Mouse (Mus musculus): Measurements from ENCODE around the gene Rai1. TPM values are rescaled to one million over a fixed set of nuclear protein-coding genes. Genes with fewer than 3 reads are reported as not detected.

The Rai1 gene
- polyA plus RNA-seq, 1 experiment from 2014 or later = 3.7 TPM

DNA sequence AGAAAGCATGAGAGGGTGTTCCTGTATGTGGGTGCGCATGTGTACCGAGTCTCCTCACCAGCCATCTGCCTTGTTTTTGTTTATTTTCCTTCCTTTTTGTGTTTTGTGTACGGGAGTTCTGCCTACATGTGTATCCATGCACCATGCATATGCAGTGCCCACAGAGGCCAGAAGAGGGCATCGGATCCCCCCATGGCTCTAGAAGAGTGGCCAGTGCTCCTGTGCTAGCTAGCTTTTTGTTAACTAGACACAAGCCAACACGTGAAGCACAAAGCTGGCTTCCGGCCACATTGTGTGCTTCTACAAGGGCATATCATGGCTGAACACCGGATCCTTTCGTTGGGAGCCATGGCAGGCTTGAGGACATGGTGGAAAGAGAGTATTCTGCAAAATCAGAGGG is 34.2 kb upstream of the Rai1 start:
- WGBS (ENCODE audit: insufficient replicate concordance) = 29% methylated on average over 8 of the region's 8 CpGs
- H3K36me3 ChIP-seq (ENCODE audit: control insufficient read depth, insufficient read depth) = no peaks in the 10 kb centered on the region
- H3K4me1 ChIP-seq (ENCODE audit: control insufficient read depth, low read depth, low read length) = no peaks in the 10 kb centered on the region
- no peak overlapping the region for H3K9ac ChIP-seq (ENCODE audit: low read depth, low read length)
- H3K27me3 ChIP-seq (ENCODE audit: control insufficient read depth, insufficient read depth, low read depth, low read length) = no peaks in the 10 kb centered on the region
- no peak overlapping the region for H3K4me2 ChIP-seq (ENCODE audit: low read depth, low read length)
- H3K4me3 ChIP-seq (ENCODE audit: low read depth, low read length) = no peak overlapping the region
- no peak for ATAC-seq (ENCODE audit: low read depth)
- no peaks in the 10 kb centered on the region for H3K9me3 ChIP-seq (replicated peaks; ENCODE audit: control insufficient read depth, low read length)
- H3K27ac ChIP-seq (ENCODE audit: low read length) = no peak overlapping the region

DNA sequence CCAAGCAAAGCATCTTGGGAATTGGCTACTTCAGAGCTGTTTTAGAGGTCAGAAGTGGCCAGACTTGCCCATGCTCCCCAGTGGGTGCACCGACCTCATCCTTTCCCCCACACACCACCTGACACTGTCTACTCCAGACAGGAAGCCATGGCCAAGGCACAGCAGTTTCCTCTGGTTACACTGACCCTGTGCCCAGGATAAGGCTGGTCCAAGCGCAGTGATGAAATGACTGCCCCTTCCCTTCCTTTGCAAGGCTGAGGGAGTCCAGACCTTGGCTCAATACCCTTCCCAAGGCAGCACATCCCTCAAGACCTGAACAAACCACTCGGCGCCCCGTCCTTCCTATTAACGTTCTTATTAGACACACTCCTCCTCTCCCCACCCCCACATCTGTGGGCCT is 33.6 kb upstream of the Rai1 start:
- WGBS (ENCODE audit: insufficient replicate concordance) = 48% methylated on average over 6 of the region's 6 CpGs
- H3K36me3 ChIP-seq (ENCODE audit: control insufficient read depth, insufficient read depth) = no peaks in the 10 kb centered on the region
- ATAC-seq (ENCODE audit: low read depth) = no peak

DNA sequence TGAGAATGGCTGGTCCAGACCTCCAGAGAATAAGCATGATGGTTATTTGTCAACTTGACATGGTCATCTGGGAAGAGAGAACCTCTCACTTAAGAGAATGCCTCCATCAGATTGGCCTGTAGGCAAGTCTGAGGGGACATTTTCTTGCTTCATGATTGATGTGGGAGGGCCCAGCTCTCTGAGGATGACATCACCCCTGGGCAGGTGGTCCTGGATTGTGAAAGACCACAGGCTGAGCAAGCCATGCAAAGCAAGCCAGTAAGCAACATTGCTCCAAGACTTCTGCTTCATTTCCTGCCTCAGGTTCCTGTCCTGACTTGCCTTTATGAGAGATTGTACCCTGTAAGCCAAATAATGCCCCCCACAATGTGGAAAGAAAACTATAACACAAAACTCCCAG is 31.7 kb upstream of the Rai1 start:
- H3K27ac ChIP-seq (ENCODE audit: low read length) = no peak overlapping the region
- no peaks in the 10 kb centered on the region for H3K9me3 ChIP-seq (replicated peaks; ENCODE audit: control insufficient read depth, low read length)
- H3K4me2 ChIP-seq (ENCODE audit: low read depth, low read length) = no peak overlapping the region
- H3K4me1 ChIP-seq (ENCODE audit: control insufficient read depth, low read depth, low read length) = no peaks in the 10 kb centered on the region
- no peaks in the 10 kb centered on the region for H3K36me3 ChIP-seq (ENCODE audit: control insufficient read depth, insufficient read depth)
- ATAC-seq (ENCODE audit: low read depth) = no peak
- no peak overlapping the region for H3K9ac ChIP-seq (ENCODE audit: low read depth, low read length)
- H3K4me3 ChIP-seq (ENCODE audit: low read depth, low read length) = no peak overlapping the region
- H3K27me3 ChIP-seq (ENCODE audit: control insufficient read depth, insufficient read depth, low read depth, low read length) = no peaks in the 10 kb centered on the region

More for the DNA sequence above, 33.6 kb upstream of the Rai1 start:
- Histone ChIP-seq H3K27ac (ENCODE audit: low read length) (no peak overlapping the region), H3K4me2 (ENCODE audit: low read depth, low read length) (no peak overlapping the region), H3K9me3 (replicated peaks; ENCODE audit: control insufficient read depth, low read length) (no peaks in the 10 kb centered on the region), H3K4me3 (ENCODE audit: low read depth, low read length) (no peak overlapping the region), H3K4me1 (ENCODE audit: control insufficient read depth, low read depth, low read length) (no peaks in the 10 kb centered on the region), H3K9ac (ENCODE audit: low read depth, low read length) (no peak overlapping the region), H3K27me3 (ENCODE audit: control insufficient read depth, insufficient read depth, low read depth, low read length) (no peaks in the 10 kb centered on the region)

DNA sequence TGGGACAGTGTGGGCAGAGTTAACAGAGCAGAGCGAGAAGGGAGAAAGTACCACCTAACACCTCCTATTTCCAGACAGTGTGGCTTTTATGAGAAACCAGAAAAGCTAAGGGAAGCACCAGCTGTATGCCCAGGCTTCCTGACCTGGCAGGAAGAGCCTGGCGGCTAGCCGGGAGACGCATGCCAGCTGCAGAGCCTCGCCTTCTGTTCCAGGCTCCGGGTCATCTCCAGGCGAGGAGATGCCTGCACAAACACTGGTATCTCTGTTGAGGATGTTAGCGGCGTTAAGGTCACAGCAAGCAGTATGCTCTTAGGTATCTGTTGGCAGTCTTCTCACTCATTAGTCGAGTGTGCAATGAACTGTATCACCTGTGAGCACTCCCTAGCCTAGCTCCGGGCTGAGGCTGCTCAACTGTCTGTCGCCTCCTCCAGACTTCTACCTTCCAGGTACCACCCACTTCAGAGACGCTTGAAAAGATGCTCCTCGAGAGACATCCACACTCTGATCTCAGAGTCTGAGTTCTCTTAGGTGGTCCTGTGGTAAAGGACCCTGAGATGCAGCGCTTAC is 30.8 kb upstream of the Rai1 start:
- 65% methylated on average over 15 of the region's 15 CpGs for WGBS (ENCODE audit: insufficient replicate concordance)
- H3K4me2 ChIP-seq (ENCODE audit: low read depth, low read length) = no peak overlapping the region
- ATAC-seq (ENCODE audit: low read depth) = no peak
- H3K9me3 ChIP-seq (replicated peaks; ENCODE audit: control insufficient read depth, low read length) = no peaks in the 10 kb centered on the region
- no peaks in the 10 kb centered on the region for H3K36me3 ChIP-seq (ENCODE audit: control insufficient read depth, insufficient read depth)
- H3K27me3 ChIP-seq (ENCODE audit: control insufficient read depth, insufficient read depth, low read depth, low read length) = no peaks in the 10 kb centered on the region
- H3K9ac ChIP-seq (ENCODE audit: low read depth, low read length) = no peak overlapping the region
- H3K4me1 ChIP-seq (ENCODE audit: control insufficient read depth, low read depth, low read length) = no peaks in the 10 kb centered on the region
- H3K4me3 ChIP-seq (ENCODE audit: low read depth, low read length) = no peak overlapping the region
- H3K27ac ChIP-seq (ENCODE audit: low read length) = no peak overlapping the region

DNA sequence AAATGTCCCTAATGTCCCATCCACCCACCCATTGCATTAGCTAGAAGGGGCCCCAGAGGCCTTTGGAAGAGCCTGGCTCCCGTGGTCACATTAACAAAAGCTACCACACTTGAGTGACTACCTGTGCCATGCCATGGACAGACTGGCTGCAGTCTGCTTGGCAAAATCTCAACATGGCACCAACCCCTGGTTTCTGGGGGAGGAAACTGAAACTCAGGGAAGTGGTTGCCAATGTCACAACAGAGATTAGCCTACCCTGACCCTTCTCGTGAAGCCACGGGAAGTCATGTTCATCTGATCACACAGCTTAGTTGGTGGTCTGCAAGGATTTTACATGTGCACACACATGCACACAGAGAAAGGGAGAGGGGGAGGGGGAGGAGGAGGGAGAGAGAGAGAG is 28.6 kb upstream of the Rai1 start:
- Histone ChIP-seq H3K27ac (ENCODE audit: low read length) (no peak overlapping the region), H3K9me3 (replicated peaks; ENCODE audit: control insufficient read depth, low read length) (no peaks in the 10 kb centered on the region), H3K4me2 (ENCODE audit: low read depth, low read length) (no peak overlapping the region), H3K4me3 (ENCODE audit: low read depth, low read length) (no peak overlapping the region), H3K9ac (ENCODE audit: low read depth, low read length) (no peak overlapping the region), H3K4me1 (ENCODE audit: control insufficient read depth, low read depth, low read length) (no peaks in the 10 kb centered on the region), H3K27me3 (ENCODE audit: control insufficient read depth, insufficient read depth, low read depth, low read length) (no peaks in the 10 kb centered on the region), H3K36me3 (ENCODE audit: control insufficient read depth, insufficient read depth) (no peaks in the 10 kb centered on the region)
- no peak for ATAC-seq (ENCODE audit: low read depth)
- 23% methylated on average over 3 of the region's 3 CpGs for WGBS (ENCODE audit: insufficient replicate concordance)

DNA sequence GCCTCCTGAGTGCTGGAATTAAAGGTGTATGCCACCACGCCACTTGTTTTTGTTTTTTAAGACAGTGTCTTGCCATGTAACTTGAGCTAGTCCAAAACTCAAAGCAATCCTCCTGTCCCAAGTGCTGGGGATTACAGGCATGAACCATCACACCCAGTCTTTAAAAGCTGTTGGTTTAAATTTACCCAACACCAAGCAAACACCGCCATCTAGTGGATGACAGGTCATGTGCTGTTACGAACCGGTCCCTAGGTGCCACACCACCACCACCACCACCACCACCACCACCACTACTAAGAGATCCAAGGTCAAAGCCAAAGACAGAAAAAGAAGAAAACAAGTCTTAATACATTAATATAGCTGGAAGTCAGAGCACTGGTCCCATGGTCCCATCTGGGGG is 28.0 kb upstream of the Rai1 start:
- Histone ChIP-seq H3K27me3 (ENCODE audit: control insufficient read depth, insufficient read depth, low read depth, low read length) (no peaks in the 10 kb centered on the region), H3K9me3 (replicated peaks; ENCODE audit: control insufficient read depth, low read length) (no peaks in the 10 kb centered on the region), H3K4me3 (ENCODE audit: low read depth, low read length) (no peak overlapping the region), H3K36me3 (ENCODE audit: control insufficient read depth, insufficient read depth) (no peaks in the 10 kb centered on the region), H3K4me1 (ENCODE audit: control insufficient read depth, low read depth, low read length) (no peaks in the 10 kb centered on the region), H3K4me2 (ENCODE audit: low read depth, low read length) (no peak overlapping the region), H3K9ac (ENCODE audit: low read depth, low read length) (no peak overlapping the region), H3K27ac (ENCODE audit: low read length) (no peak overlapping the region)
- WGBS (ENCODE audit: insufficient replicate concordance) = 9% methylated on average over 4 of the region's 4 CpGs
- ATAC-seq (ENCODE audit: low read depth) = no peak

DNA sequence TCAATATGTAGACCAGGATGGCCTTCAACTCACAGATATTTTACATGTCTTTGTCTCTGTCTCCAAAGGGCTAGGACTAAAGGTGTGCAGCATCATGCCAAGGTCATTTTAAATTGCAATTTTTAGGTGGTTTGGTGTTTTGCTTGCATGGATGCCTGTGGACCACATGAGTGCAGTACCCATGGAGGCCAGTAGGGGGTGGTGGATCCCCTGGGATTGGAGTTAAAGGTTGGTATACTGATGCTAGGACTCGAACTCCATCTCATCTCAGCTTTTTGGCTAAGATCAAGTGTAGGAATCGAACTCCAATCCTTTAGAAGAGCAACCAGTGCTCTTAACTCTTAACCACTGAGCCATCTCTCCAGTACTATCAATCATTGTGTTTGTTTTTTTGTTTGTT is 20.2 kb upstream of the Rai1 start:
- Histone ChIP-seq H3K36me3 (ENCODE audit: control insufficient read depth, insufficient read depth) (no peaks in the 10 kb centered on the region), H3K4me1 (ENCODE audit: control insufficient read depth, low read depth, low read length) (no peaks in the 10 kb centered on the region), H3K9me3 (replicated peaks; ENCODE audit: control insufficient read depth, low read length) (no peaks in the 10 kb centered on the region), H3K4me2 (ENCODE audit: low read depth, low read length) (no peak overlapping the region), H3K9ac (ENCODE audit: low read depth, low read length) (no peak overlapping the region), H3K27me3 (ENCODE audit: control insufficient read depth, insufficient read depth, low read depth, low read length) (no peaks in the 10 kb centered on the region), H3K27ac (ENCODE audit: low read length) (no peak overlapping the region), H3K4me3 (ENCODE audit: low read depth, low read length) (no peak overlapping the region)
- whole genome bisulfite sequencing (ENCODE audit: insufficient replicate concordance) = 8% methylated on average over 2 of the region's 2 CpGs
- ATAC-seq (ENCODE audit: low read depth) = no peak

DNA sequence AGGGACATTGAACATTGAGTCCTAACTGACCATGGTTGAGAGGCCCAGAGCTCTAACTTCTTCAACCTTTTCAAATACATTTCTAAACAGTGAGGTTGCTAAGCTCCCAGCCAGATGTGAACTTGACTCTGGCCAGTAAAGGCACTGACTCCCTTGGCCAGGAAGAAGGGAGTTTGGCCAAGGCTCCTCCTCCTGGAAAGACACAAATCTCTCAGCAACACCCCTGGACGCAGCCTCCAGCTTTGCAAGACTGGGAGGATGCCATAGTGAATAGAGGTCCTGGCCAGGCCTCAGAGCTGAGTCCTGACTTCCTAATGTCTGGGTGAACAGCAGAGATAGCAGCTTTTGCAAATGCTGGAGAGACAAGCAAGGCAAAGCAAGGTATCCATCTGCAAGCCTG is 18.1 kb upstream of the Rai1 start:
- Histone ChIP-seq H3K4me2 (ENCODE audit: low read depth, low read length) (no peak overlapping the region), H3K27ac (ENCODE audit: low read length) (no peak overlapping the region), H3K27me3 (ENCODE audit: control insufficient read depth, insufficient read depth, low read depth, low read length) (no peaks in the 10 kb centered on the region), H3K4me1 (ENCODE audit: control insufficient read depth, low read depth, low read length) (peaks cover 12% of the 10 kb centered on the region), H3K4me3 (ENCODE audit: low read depth, low read length) (no peak overlapping the region), H3K9me3 (replicated peaks; ENCODE audit: control insufficient read depth, low read length) (no peaks in the 10 kb centered on the region), H3K9ac (ENCODE audit: low read depth, low read length) (no peak overlapping the region), H3K36me3 (ENCODE audit: control insufficient read depth, insufficient read depth) (no peaks in the 10 kb centered on the region)
- 55% methylated on average over 1 of the region's 1 CpGs for WGBS (ENCODE audit: insufficient replicate concordance)
- no peak for ATAC-seq (ENCODE audit: low read depth)

DNA sequence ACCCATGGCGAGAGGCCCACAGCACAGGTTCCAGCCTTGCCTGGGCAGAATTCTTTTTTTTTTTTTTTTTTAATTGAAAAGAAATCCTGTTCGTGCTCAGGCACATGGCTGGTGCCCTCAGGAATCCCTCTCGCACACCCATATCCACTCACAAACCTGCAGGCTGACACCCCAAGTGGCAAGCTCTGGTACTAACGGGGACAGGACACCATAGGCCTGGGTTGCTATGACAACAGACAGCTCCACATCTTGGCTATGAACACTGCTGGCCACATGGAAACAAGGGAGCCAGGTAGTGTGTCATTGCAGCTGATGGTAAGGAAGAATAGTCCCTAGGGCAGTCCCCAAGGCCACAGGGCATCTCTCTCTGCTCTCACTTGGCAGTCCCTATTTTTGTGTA is 15.9 kb upstream of the Rai1 start:
- 47% methylated on average over 4 of the region's 4 CpGs for WGBS (ENCODE audit: insufficient replicate concordance)
- Histone ChIP-seq H3K4me3 (ENCODE audit: low read depth, low read length) (no peak overlapping the region), H3K27ac (ENCODE audit: low read length) (no peak overlapping the region), H3K9me3 (replicated peaks; ENCODE audit: control insufficient read depth, low read length) (no peaks in the 10 kb centered on the region), H3K9ac (ENCODE audit: low read depth, low read length) (no peak overlapping the region), H3K36me3 (ENCODE audit: control insufficient read depth, insufficient read depth) (no peaks in the 10 kb centered on the region), H3K4me2 (ENCODE audit: low read depth, low read length) (no peak overlapping the region), H3K27me3 (ENCODE audit: control insufficient read depth, insufficient read depth, low read depth, low read length) (no peaks in the 10 kb centered on the region), H3K4me1 (ENCODE audit: control insufficient read depth, low read depth, low read length) (peaks cover 12% of the 10 kb centered on the region)
- ATAC-seq (ENCODE audit: low read depth) = no peak

All from liver, embryonic 16.5 days (tissue).